Mouse (Mus musculus): ENCODE data around the gene Pld5.

The Pld5 gene

DNA sequence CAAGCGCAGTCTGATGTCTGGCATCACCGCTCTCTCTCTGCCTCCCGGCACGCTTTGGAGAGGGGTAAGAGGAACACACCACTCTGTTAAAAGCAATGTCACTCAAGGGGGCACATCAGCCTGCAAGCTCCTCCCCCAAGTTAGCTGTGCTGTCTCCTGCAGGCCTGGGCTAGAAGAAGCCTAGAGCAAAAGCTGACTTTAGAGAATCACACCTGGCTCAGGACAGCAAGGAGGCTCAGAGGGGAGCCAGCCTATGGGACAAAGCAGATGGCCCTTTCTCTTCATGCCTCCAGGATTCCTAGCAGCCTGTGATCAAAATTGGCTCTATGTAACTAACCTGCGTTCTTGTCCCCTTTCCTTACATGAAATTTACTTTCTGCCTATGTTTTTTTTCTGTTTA lies 107.3 kb downstream of the Pld5 start:
- intact Hi-C loops (cut with DNase I) = no loop called here

GRCm38 (mm10) chr1:176167114-176167513 lies 108.0 kb downstream of the Pld5 start:
- intact Hi-C loops (cut with DNase I) = no loop called here

DNA sequence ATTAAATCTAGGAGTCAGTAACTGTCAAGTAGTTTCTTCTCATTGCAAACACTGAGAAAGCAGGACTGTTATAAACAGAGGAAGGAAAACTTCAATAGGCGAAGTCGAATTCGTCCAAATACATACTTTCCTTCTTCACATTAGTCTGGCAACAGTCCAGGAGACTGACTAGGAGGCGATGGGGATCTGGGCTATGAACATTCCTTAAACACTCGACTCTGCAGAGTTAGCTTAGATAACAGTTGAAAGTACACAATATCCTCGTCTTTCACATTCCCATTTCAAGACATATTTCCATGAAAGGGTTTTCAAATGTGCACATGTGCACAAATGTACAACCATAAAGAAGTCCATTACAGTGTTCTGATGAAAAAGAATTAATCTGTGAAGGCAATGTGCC lies 129.8 kb downstream of the Pld5 start:
- intact Hi-C loops (cut with DNase I) = no loop called here

- intact Hi-C loops (cut with DNase I) = no loop called here
Observed at GRCm38 (mm10) chr1:176134379-176134778, 140.7 kb downstream of the Pld5 start.

DNA sequence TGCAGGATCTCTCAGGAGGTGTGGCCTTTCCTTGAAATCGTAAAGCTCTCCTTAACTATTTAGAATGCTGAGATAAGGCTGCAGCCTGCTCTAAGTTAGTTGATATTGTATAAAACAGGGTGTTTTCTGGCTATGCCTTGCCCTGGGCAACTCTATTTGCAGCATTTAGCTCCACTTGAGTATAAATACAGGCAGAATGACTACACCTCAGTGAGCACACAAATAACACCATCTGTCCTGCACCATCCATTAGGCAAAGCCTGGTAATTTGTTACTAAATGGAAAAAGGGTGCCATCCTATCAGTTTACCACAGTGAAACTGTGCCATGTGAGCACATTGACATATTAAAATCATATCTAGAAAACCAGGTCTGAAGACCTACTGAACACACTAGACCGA lies 149.3 kb downstream of the Pld5 start:
- intact Hi-C loops (cut with DNase I) = no loop called here

DNA sequence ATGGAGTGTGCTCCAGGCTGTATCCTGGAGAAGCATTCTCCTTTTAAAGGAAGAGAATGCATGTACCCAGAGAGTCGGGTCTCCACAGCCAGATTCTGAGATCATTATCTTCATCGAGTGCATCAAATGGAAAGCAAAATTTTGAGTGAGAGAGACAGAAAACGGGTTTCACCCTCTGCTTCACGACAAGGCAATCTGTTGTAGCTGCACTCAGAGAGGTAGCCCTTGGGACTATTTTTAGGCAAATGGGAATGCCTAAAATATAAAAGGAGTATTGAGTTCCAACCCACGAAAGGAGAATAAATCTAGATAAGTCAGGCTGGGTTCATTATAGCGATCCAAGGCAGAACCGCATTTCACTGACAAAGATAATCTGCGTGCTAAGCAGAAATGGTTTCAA lies 150.7 kb downstream of the Pld5 start:
- intact Hi-C loops (cut with DNase I) = no loop called here

GRCm38 (mm10) chr1:176123781-176124180 lies 151.3 kb downstream of the Pld5 start:
- intact Hi-C loops (cut with DNase I) = no loop called here

DNA sequence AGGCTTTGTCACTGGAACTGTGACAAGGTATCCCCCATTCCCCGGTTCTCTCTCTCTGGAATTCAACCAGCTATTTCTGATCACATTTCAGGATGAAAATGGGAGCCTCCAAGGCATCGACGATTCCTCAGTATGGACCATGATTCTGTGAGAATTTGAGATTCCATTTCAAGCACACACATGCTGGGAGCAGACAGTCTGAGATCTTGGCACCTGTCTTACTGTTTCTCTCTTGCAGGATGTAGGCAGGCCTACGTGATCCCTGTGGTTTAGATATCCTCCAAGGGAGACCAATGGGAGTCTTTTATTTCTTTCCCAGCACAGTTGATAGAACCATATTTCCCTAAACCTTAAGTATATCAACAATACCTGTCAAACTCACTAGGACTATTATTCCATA lies 159.5 kb downstream of the Pld5 start:
- intact Hi-C loops (cut with DNase I) = no loop called here

- intact Hi-C loops (cut with DNase I) = no loop called here
Observed at GRCm38 (mm10) chr1:176098685-176099320, 176.3 kb downstream of the Pld5 start.

DNA sequence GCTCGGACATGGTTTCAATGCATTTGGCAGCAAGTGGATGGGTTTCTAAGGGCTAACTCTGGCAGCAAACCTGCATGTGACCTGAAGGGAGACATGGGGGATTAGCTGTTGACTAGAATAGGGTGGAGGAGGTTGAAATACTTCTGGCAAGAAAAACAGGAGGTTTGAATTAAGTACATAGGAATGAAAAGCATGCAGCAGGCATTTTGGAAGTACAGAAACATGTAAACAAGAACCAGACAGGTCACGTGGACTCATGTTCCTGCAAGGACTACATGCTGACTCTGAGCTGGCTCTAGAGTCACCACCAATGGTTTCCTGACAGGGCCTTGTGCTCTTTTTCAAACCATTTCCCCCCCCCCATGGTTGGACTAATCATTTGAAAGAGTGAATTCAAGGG lies 183.0 kb downstream of the Pld5 start:
- intact Hi-C loops (cut with DNase I) = no loop called here

DNA sequence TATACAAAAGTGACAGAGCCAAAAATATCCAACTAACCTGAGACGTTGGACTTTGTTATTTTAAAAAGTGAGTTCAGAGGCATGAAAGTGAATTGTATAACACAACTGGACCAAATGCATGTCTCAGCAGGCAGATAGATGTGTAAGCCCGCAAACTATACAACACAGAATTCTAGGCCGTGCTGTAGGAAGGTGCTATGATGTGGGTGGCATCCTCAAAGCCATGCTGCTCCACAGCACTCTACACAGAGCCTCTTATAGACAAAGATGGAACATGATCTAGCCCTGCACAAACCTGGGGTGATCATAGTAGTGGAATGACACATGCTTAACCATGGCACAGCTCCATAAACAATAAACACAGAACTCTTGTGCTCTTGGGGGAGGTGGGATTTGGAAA lies 185.7 kb downstream of the Pld5 start:
- intact Hi-C loops (cut with DNase I) = no loop called here

- intact Hi-C loops (cut with DNase I) = no loop called here
Observed at GRCm38 (mm10) chr1:176085952-176086648, 189.0 kb downstream of the Pld5 start.

GRCm38 (mm10) chr1:176082306-176082705 lies 192.8 kb downstream of the Pld5 start:
- intact Hi-C loops (cut with DNase I) = no loop called here

DNA sequence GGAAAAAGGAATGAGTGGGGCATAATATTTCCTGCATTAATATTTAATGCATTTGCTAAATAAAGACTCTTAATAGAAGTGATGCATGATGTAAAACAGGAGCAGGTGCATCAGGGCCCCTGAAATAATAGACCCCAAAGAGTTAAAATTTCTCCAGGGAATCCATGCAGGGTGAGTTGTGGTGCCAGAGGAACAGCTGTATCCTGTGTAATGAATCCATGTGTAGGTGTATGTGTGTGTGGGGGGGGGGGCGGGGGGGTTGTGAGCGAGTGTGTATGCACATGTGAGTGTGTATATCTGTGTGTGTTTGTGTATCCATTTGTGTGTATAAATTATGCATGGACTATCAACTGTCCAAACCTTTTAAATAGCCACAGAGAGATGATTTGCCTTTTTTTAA lies 194.1 kb downstream of the Pld5 start:
- intact Hi-C loops (cut with DNase I) = no loop called here

DNA sequence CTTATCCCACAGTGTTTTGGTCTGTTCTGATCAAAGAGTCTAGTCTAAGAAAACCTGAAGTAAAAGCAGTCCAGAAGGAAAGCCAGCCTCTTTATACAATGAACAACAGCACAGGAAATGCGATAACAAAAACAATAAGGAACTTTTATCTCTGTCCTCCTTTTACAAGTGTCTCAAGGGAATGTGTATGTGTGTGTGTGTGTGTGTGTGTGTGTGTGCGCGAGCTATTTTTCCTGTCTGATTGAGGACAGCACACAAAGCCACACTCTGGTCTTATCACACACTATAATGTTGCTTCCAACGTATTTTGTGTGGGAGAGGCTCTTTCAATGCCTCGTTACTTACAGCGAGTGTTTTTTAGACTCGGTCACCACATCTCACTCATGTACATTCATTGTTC lies 196.7 kb downstream of the Pld5 start:
- intact Hi-C loops (cut with DNase I) = no loop called here

DNA sequence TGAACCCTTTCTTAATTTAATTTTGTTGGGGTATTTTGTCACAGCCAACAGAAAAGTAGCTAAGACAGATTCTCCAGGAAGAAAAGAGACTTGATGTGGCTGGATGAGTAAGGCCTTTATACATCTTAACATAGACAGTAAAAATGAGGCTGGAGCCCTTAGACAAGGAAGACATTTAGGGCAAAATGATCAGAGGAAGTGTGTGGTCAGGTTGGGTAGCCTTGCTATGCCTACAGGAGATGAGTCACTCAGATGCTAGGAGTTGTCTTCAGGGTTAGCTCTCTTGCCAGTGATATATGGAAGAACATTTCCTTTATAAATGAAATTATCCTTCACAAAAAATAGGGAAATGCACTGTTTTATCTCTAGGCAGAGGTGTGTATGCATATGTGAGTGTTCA lies 198.3 kb downstream of the Pld5 start:
- intact Hi-C loops (cut with DNase I) = no loop called here

DNA sequence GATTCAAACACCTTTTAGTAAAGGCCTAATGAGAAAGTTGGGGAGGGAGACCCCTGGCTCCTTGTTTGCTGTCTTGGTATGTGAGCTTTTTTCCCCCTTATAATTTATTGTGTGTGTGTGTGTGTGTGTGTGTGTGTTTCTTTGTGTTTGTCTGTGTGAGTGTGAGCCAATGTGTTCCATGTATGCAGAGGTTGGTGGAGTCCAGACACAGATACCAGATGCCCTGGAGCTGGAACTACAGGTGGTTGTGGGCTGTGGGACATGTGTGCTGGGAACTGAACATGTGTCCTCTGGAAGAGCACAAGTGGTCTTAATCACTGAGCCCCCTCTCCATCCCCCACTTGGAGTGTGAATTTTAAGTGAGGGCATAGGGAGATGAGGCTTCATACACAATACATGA lies 199.3 kb downstream of the Pld5 start:
- intact Hi-C loops (cut with DNase I) = no loop called here

DNA sequence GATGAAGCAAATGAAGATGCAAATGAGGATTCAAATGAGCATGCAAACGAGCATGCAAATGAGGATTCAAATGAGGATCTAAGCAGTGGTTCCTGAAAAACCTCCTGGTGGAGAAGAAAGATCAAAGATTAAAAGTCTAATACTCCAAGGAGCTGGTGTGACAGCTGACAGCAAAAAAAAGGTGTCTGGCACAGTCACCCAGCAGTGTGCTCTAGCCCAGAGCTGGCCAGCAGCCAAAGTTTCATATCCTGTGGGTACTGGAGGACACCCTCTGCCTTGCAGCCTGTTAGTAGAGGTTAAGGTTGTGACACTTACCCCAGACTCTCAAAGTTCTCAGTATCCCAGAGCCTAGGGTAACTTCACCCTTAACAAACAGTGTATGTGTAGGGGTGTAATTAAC lies 199.7 kb downstream of the Pld5 start:
- intact Hi-C loops (cut with DNase I) = no loop called here

GRCm38 (mm10) chr1:176074526-176074925 lies 200.6 kb downstream of the Pld5 start:
- intact Hi-C loops (cut with DNase I) = no loop called here

- intact Hi-C loops (cut with DNase I) = no loop called here
Observed at GRCm38 (mm10) chr1:176065281-176065680, 209.8 kb downstream of the Pld5 start.

DNA sequence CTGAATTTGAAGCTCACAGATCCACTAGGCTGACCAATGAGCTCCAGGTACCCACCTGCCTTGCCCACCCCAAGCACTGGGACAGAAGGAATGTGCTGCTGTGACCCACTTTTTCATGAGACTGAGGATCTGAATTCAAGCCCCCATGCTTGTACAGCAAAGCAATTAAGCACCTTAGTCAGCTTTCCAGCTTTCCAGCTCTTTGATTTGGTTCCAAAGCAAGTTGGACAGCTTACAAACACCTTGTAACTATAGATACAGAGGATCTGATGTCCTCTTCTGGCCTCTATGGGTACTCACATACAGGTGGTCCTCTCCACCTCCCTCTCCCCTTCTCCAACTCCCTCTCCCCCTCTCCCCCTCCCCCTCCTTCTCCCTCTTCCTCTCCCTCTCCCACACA lies 210.6 kb downstream of the Pld5 start:
- intact Hi-C loops (cut with DNase I) = no loop called here

GRCm38 (mm10) chr1:176053653-176054052 lies 221.5 kb downstream of the Pld5 start:
- intact Hi-C loops (cut with DNase I) = no loop called here

DNA sequence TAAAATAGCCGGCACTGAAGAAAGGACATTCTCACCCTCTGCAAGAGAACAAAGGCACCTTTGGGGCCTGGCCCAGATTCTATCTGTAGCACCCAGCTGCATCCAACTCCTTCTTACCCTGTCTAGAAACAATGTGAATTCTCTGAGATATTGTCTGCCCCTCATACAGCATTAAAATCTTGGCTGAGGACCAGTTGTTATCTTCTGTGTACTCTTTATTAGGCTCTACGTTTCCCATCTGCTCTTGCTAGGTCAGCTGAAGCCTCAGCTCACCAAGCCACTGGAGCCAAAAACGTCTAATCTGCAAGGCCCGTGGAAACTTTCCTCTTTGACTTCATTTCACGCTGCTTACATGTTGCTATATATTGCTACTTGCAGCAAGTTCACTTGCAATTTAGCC lies 228.1 kb downstream of the Pld5 start:
- intact Hi-C loops (cut with DNase I) = no loop called here

Measured in adrenal gland (tissue).